Comparison of ENCODE assay signal across 11 mouse cellular contexts in the genomic region with DNA sequence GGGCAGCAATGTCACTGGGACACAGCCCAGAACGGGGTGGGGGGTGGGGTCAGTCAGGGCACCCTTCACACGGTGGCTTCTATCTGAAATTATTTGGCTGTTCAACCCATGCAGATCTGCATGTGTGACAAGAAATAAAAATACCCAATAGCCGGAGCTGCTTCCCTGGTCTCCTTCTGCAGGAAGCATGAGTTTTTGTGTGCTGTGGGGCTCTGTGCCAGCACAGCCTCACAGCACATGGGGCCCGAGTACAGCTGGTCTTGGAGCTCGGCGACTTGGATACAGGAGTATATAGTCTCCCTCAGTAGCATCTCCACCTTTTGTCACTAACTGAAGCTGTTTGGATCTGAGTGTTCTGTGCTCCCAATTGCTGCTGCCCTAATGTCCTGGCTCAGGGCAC.
A peak's percentile ranks its signal among the peaks of the same experiment; 100 is the strongest.
DNase-seq lines count a peak whose midpoint lies in the region; ATAC-seq and TF ChIP-seq lines count a peak whose summit lies in the region.
"Had no signal": no experiment of that assay in that cellular context is flagged by ENCODE, and none has a peak within 500 bp of the region (broad histone marks: within the 10 kb centered on the region; RNA-seq: fewer than 3 reads in every experiment).

No protein-coding gene starts in this region.

- no peaks in the 10 kb centered on the region for H3K36me3 ChIP-seq in heart, embryonic 12.5 days
- no peaks in the 10 kb centered on the region for H3K36me3 ChIP-seq in kidney, embryonic 14.5 days (ENCODE audit: control insufficient read depth, insufficient read depth, low read length)

- ATAC-seq in heart, embryonic 12.5 days (ENCODE audit: insufficient number of reproducible peaks, low FRiP score), result no peak
- ATAC-seq in megakaryocyte progenitor cell, adult 5-6 weeks (replicated peaks; ENCODE audit: poor library complexity), result no peak
- ATAC-seq in kidney, embryonic 14.5 days (ENCODE audit: low FRiP score, low TSS enrichment), result no peak

- H3K4me2 ChIP-seq in heart, embryonic 12.5 days, result no peak overlapping the region
- no peak overlapping the region for H3K4me2 ChIP-seq in kidney, embryonic 14.5 days (replicated peaks; ENCODE audit: low read depth, low read length)

- H3K4me3 ChIP-seq in heart, embryonic 12.5 days, result no peak overlapping the region
- no peak overlapping the region for H3K4me3 ChIP-seq in left cerebral cortex, adult 2 months
- no peak overlapping the region for H3K4me3 ChIP-seq in kidney, embryonic 14.5 days (ENCODE audit: low read length)

- 57% methylated on average over 6 of the region's 6 CpGs for WGBS in heart, embryonic 12.5 days
- WGBS in kidney, embryonic 14.5 days, result 66% methylated on average over 6 of the region's 6 CpGs

- TF ChIP-seq CTCF in left cerebral cortex, adult 2 months (IDR thresholded peaks at IDR 0.05), result no peak

- no peak overlapping the region for H3K9ac ChIP-seq in heart, embryonic 12.5 days
- H3K9ac ChIP-seq in kidney, embryonic 14.5 days (ENCODE audit: low read depth, low read length), result no peak overlapping the region

- intact Hi-C loops in heart, postnatal 14 days (cut with DNase I), result no loop called here
- intact Hi-C loops in left cerebral cortex, adult 2 months (cut with DNase I), result loop anchor here (2.0 to 5.0 kb wide), 2 partner anchors 173 to 202 kb away; partner anchors contain the start of gene Shld1

- H3K27me3 ChIP-seq in heart, embryonic 12.5 days (replicated peaks), result no peaks in the 10 kb centered on the region
- 0 out of 2 replicates have a peak, but pooled peaks cover 3% of the 10 kb centered on the region for H3K27me3 ChIP-seq in kidney, embryonic 14.5 days (ENCODE audit: control insufficient read depth, insufficient read depth, low read length)
- H3K27me3 ChIP-seq: CH12.LX had no signal

- no peak overlapping the region for H3K27ac ChIP-seq in heart, embryonic 12.5 days (ENCODE audit: poor library complexity, severe bottlenecking)
- H3K27ac ChIP-seq in left cerebral cortex, adult 2 months, result peak overlapping the region; percentile 83
- H3K27ac ChIP-seq in kidney, embryonic 14.5 days (ENCODE audit: low read depth, low read length), result no peak overlapping the region
- H3K27ac ChIP-seq: kidney, postnatal 0 days had no signal

- no peaks in the 10 kb centered on the region for H3K9me3 ChIP-seq in heart, embryonic 12.5 days (replicated peaks)
- H3K9me3 ChIP-seq in kidney, embryonic 14.5 days (ENCODE audit: control insufficient read depth, low read length), result no peaks in the 10 kb centered on the region

- H3K4me1 ChIP-seq in heart, embryonic 12.5 days (replicated peaks), result peaks cover 7% of the 10 kb centered on the region
- H3K4me1 ChIP-seq in kidney, embryonic 14.5 days (ENCODE audit: control insufficient read depth, insufficient read depth, low read length), result no peaks in the 10 kb centered on the region

- peak; percentile 29 to 40 for DNase-seq in heart, postnatal 14 days
- DNase-seq in CD4-positive helper T cell, adult 2 months (ENCODE audit: low read depth, low spot score), result peak; percentile 19
- peak; percentile 84 for DNase-seq in cerebellum, adult 11-12 months
- peak in 1 of 2 experiments; percentile 53 for DNase-seq in left cerebral cortex, adult 2 months (ENCODE audit: extremely low spot score in 1 of 2, low spot score in 2 of 2)
- DNase-seq in embryo, embryonic 9.5 days (ENCODE audit: extremely low spot score), result no peak
- DNase-seq: lung, adult 18-20 months had no signal
